Mouse (Mus musculus): ENCODE measurements at regions not wholly inside any gene's neighbourhood (a gene's known extent, or its start where the extent isn't known, plus 50 kb on each side); places are given as distances from the start of the nearest gene placed in this dataset.

- 55% methylated on average over 6 of the region's 6 CpGs for WGBS
- ATAC-seq (ENCODE audit: extremely low read depth, insufficient number of reproducible peaks, low FRiP score, low TSS enrichment) = no peak
- Histone ChIP-seq H3K4me3 (no peak overlapping the region), H3K4me1 (peaks cover 64% of the 10 kb centered on the region), H3K9ac (no peak overlapping the region), H3K9me3 (no peaks in the 10 kb centered on the region), H3K4me2 (no peak overlapping the region), H3K36me3 (no peaks in the 10 kb centered on the region), H3K27me3 (replicated peaks) (no peaks in the 10 kb centered on the region), H3K27ac (replicated peaks) (peak overlapping the region; percentile 90)
Measured at GRCm38 (mm10) chr3:115816328-115817160, 71.1 kb upstream of the Dph5 start.

DNA sequence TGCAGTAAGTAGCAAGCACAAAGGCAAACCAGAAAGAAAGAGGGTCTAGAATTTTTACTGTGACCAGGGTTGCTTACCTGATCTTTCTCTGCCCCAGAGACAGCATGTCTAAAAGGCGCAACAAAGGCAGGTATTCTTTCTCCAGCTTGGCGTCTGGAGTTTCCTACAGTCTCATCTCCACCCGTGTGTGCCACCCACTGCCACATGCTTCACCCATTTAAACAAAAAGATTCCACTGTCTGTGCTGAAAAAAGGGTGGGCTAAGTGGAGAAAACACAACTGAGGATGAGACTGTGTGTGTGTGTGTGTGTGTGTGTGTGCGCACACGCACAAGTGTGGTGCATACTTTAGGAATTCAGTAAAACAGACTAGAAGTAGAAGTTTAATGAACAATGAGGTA, 69.9 kb upstream of the Dph5 start:
- ATAC-seq (ENCODE audit: extremely low read depth, insufficient number of reproducible peaks, low FRiP score, low TSS enrichment) = no peak
- no peak overlapping the region for H3K9ac ChIP-seq
- H3K4me1 ChIP-seq = peaks cover 69% of the 10 kb centered on the region
- H3K27me3 ChIP-seq (replicated peaks) = no peaks in the 10 kb centered on the region
- WGBS = 88% methylated on average over 5 of the region's 5 CpGs
- H3K36me3 ChIP-seq = no peaks in the 10 kb centered on the region
- no peak overlapping the region for H3K4me3 ChIP-seq
- no peak overlapping the region for H3K4me2 ChIP-seq
- H3K9me3 ChIP-seq = no peaks in the 10 kb centered on the region
- 0 out of 2 replicates have a peak overlapping the region, but pooled peaks have one; percentile 0 for H3K27ac ChIP-seq (replicated peaks)

DNA sequence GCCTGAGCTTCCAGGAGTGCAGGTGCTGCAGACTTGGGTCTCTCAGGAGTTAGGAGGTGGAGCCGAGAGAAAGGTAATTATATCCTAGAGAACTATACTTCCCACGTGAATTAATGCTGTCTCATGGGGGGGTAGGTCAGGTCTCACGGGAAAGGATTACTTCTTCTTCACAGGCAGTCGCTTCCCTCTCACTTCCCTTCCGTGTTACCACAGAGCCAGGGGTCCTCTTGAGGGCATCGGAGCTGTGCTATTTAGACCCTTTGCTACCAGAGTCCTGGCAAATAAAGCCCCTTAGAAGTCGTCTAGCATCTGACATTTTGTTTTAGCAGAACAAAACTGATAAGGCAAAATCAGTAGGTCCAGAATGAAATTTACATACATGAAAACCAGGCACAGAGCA, 68.9 kb upstream of the Dph5 start:
- Histone ChIP-seq H3K27me3 (replicated peaks) (no peaks in the 10 kb centered on the region), H3K4me2 (no peak overlapping the region), H3K4me1 (peaks cover 69% of the 10 kb centered on the region), H3K36me3 (no peaks in the 10 kb centered on the region), H3K4me3 (no peak overlapping the region), H3K9me3 (no peaks in the 10 kb centered on the region), H3K9ac (no peak overlapping the region), H3K27ac (replicated peaks) (peak overlapping the region; percentile 88)
- no peak for ATAC-seq (ENCODE audit: extremely low read depth, insufficient number of reproducible peaks, low FRiP score, low TSS enrichment)
- WGBS = 52% methylated on average over 7 of the region's 7 CpGs

GRCm38 (mm10) chr3:115819401-115820138, 68.1 kb upstream of the Dph5 start:
- Histone ChIP-seq H3K9ac (no peak overlapping the region), H3K4me2 (peak overlapping the region; percentile 56), H3K4me3 (0 out of 2 replicates have a peak overlapping the region, but pooled peaks have one; percentile 4), H3K27me3 (replicated peaks) (no peaks in the 10 kb centered on the region), H3K9me3 (no peaks in the 10 kb centered on the region), H3K4me1 (peaks cover 68% of the 10 kb centered on the region), H3K36me3 (no peaks in the 10 kb centered on the region), H3K27ac (replicated peaks) (peak overlapping the region; percentile 88)
- ATAC-seq (ENCODE audit: extremely low read depth, insufficient number of reproducible peaks, low FRiP score, low TSS enrichment) = peak; percentile 67; the same call in 1 of the 2 replicates
- 8% methylated on average over 7 of the region's 7 CpGs for WGBS

GRCm38 (mm10) chr3:115820139-115820481, 67.5 kb upstream of the Dph5 start:
- H3K9ac ChIP-seq = 0 out of 2 replicates have a peak overlapping the region, but pooled peaks have one; percentile 11
- H3K9me3 ChIP-seq = no peaks in the 10 kb centered on the region
- no peaks in the 10 kb centered on the region for H3K36me3 ChIP-seq
- peak overlapping the region; percentile 88 for H3K27ac ChIP-seq (replicated peaks)
- ATAC-seq (ENCODE audit: extremely low read depth, insufficient number of reproducible peaks, low FRiP score, low TSS enrichment) = peak; percentile 13; the same call in 1 of the 2 replicates
- H3K27me3 ChIP-seq (replicated peaks) = no peaks in the 10 kb centered on the region
- peaks cover 63% of the 10 kb centered on the region for H3K4me1 ChIP-seq
- H3K4me2 ChIP-seq = peak overlapping the region; percentile 56
- WGBS = 10% methylated on average over 8 of the region's 8 CpGs
- H3K4me3 ChIP-seq = 0 out of 2 replicates have a peak overlapping the region, but pooled peaks have one; percentile 4

DNA sequence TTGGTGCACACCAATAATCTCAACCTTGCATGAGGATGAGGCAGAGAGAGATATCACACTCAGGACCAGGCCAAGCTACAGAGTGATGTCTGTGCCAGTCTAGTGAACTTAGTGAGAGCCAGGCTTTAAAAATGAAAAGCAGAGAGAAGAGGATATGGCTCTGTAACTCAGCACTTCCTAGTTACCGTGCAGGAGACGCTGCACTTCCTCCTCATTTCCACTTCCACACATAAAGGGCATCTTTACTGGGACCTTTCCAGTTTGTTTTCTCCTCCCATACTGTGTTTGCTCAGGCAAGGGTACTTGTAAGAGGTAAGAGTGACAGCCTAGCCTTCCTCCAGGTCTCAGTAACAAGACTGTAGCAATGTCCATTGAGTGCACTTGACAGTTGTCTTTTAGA, 66.0 kb upstream of the Dph5 start:
- WGBS = 79% methylated on average over 2 of the region's 2 CpGs
- H3K27me3 ChIP-seq (replicated peaks) = no peaks in the 10 kb centered on the region
- H3K4me1 ChIP-seq = peaks cover 47% of the 10 kb centered on the region
- H3K9ac ChIP-seq = no peak overlapping the region
- H3K36me3 ChIP-seq = no peaks in the 10 kb centered on the region
- no peaks in the 10 kb centered on the region for H3K9me3 ChIP-seq
- no peak overlapping the region for H3K27ac ChIP-seq (replicated peaks)
- ATAC-seq (ENCODE audit: extremely low read depth, insufficient number of reproducible peaks, low FRiP score, low TSS enrichment) = no peak
- no peak overlapping the region for H3K4me3 ChIP-seq
- H3K4me2 ChIP-seq = no peak overlapping the region

GRCm38 (mm10) chr3:115822491-115822890, 65.1 kb upstream of the Dph5 start:
- ATAC-seq (ENCODE audit: extremely low read depth, insufficient number of reproducible peaks, low FRiP score, low TSS enrichment) = no peak

DNA sequence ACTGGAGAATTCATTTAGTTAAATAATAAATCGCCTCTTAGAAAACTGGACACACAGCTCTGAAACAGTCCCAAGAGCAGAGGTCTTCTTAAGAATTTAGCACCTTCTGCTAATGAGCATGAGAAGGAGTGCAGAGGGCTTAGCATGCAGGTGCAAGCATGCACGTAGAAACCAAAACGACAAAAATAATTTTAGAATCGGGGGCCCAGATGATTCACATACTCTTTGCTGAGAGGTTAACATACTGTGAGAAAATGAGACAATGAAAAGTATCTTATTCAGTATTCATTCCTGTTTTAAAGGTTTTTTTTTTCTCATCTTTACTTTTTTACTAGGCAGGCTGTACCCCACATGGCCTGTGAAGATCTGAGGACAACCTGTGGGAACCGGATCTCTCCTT, 63.9 kb upstream of the Dph5 start:
- H3K27ac ChIP-seq (replicated peaks) = no peak overlapping the region
- H3K4me2 ChIP-seq = no peak overlapping the region
- H3K9me3 ChIP-seq = no peaks in the 10 kb centered on the region
- H3K9ac ChIP-seq = no peak overlapping the region
- H3K4me1 ChIP-seq = peaks cover 34% of the 10 kb centered on the region
- H3K4me3 ChIP-seq = no peak overlapping the region
- no peaks in the 10 kb centered on the region for H3K36me3 ChIP-seq
- 83% methylated on average over 5 of the region's 5 CpGs for WGBS
- no peak for ATAC-seq (ENCODE audit: extremely low read depth, insufficient number of reproducible peaks, low FRiP score, low TSS enrichment)
- no peaks in the 10 kb centered on the region for H3K27me3 ChIP-seq (replicated peaks)

More at GRCm38 (mm10) chr3:115822491-115822890, 65.1 kb upstream of the Dph5 start:
- H3K9ac ChIP-seq = no peak overlapping the region
- no peak overlapping the region for H3K27ac ChIP-seq (replicated peaks)
- 69% methylated on average over 6 of the region's 6 CpGs for WGBS
- no peaks in the 10 kb centered on the region for H3K9me3 ChIP-seq
- H3K4me2 ChIP-seq = no peak overlapping the region
- peaks cover 42% of the 10 kb centered on the region for H3K4me1 ChIP-seq
- H3K36me3 ChIP-seq = no peaks in the 10 kb centered on the region
- H3K4me3 ChIP-seq = no peak overlapping the region
- H3K27me3 ChIP-seq (replicated peaks) = no peaks in the 10 kb centered on the region

- no peaks in the 10 kb centered on the region for H3K9me3 ChIP-seq
- whole genome bisulfite sequencing = 50% methylated on average over 2 of the region's 2 CpGs
- no peak overlapping the region for H3K9ac ChIP-seq
- peaks cover 23% of the 10 kb centered on the region for H3K4me1 ChIP-seq
- no peak overlapping the region for H3K4me3 ChIP-seq
- no peak for ATAC-seq (ENCODE audit: extremely low read depth, insufficient number of reproducible peaks, low FRiP score, low TSS enrichment)
- no peak overlapping the region for H3K4me2 ChIP-seq
- H3K27ac ChIP-seq (replicated peaks) = no peak overlapping the region
- no peaks in the 10 kb centered on the region for H3K27me3 ChIP-seq (replicated peaks)
- no peaks in the 10 kb centered on the region for H3K36me3 ChIP-seq
Measured at GRCm38 (mm10) chr3:115824792-115825191, 62.8 kb upstream of the Dph5 start.

GRCm38 (mm10) chr3:115835381-115835780, 52.3 kb upstream of the Dph5 start:
- Histone ChIP-seq H3K4me1 (no peaks in the 10 kb centered on the region), H3K9me3 (no peaks in the 10 kb centered on the region), H3K27ac (replicated peaks) (no peak overlapping the region), H3K36me3 (no peaks in the 10 kb centered on the region), H3K4me2 (no peak overlapping the region), H3K4me3 (no peak overlapping the region), H3K27me3 (replicated peaks) (no peaks in the 10 kb centered on the region), H3K9ac (no peak overlapping the region)
- no peak for ATAC-seq (ENCODE audit: extremely low read depth, insufficient number of reproducible peaks, low FRiP score, low TSS enrichment)

GRCm38 (mm10) chr3:115837617-115838216, 49.9 kb upstream of the Dph5 start:
- Histone ChIP-seq H3K27me3 (replicated peaks) (no peaks in the 10 kb centered on the region), H3K4me3 (no peak overlapping the region), H3K36me3 (no peaks in the 10 kb centered on the region), H3K27ac (replicated peaks) (no peak overlapping the region), H3K9ac (no peak overlapping the region), H3K9me3 (no peaks in the 10 kb centered on the region), H3K4me1 (no peaks in the 10 kb centered on the region), H3K4me2 (no peak overlapping the region)
- ATAC-seq (ENCODE audit: extremely low read depth, insufficient number of reproducible peaks, low FRiP score, low TSS enrichment) = no peak
- WGBS = 86% methylated on average over 1 of the region's 1 CpGs
